Mouse (Mus musculus) limb, embryonic 15.5 days (tissue): Measurements from ENCODE around the gene Spats2. TPM values are rescaled to one million over a fixed set of nuclear protein-coding genes. Genes with fewer than 3 reads are reported as not detected.
"Not testable (repeated sequence)": the region's sequence is repeated elsewhere in the genome, so short reads cannot be mapped to it uniquely, and the experiment has no call there.

Source experiments
- ATAC-seq: fragments of 200-750 bp; cut with Nextera tagmentation; 2 replicates; pipeline ENCODE4 v1.8.0; 2017; ENCODE audit warnings: low read depth, moderate TSS enrichment; ENCODE audit not compliant: insufficient number of reproducible peaks, low FRiP score, low TSS enrichment
- H3K27ac ChIP-seq: fragments of 300-500 bp; sonication (generic); 2 replicates; pipeline ENCODE4 v1.5.1; 2015; ENCODE audit warnings: moderate library complexity, mild to moderate bottlenecking, inconsistent platforms
- H3K27me3 ChIP-seq: fragments of 300-500 bp; sonication (generic); 2 replicates; pipeline ENCODE4 v1.6.1; 2015; ENCODE audit warnings: inconsistent platforms
- H3K36me3 ChIP-seq: fragments of 300-500 bp; sonication (generic); 2 replicates; pipeline ENCODE4 v1.6.1; 2015; ENCODE audit warnings: inconsistent platforms
- H3K4me1 ChIP-seq: fragments of 300-500 bp; sonication (generic); 2 replicates; pipeline ENCODE4 v1.6.1; 2015; ENCODE audit warnings: inconsistent platforms
- H3K4me2 ChIP-seq: fragments of 300-500 bp; sonication (generic); 2 replicates; pipeline ENCODE4 v1.6.1; 2015; ENCODE audit warnings: mild to moderate bottlenecking, inconsistent platforms
- H3K4me3 ChIP-seq: fragments of 300-500 bp; sonication (generic); 2 replicates; pipeline ENCODE4 v1.5.1; 2015; ENCODE audit warnings: mild to moderate bottlenecking, inconsistent platforms
- H3K9ac ChIP-seq: fragments of 300-500 bp; sonication (generic); 2 replicates; pipeline ENCODE4 v1.6.1; 2015; ENCODE audit warnings: inconsistent platforms
- H3K9me3 ChIP-seq: fragments of 300-500 bp; sonication (generic); 2 replicates; pipeline ENCODE4 v1.6.1; 2016; ENCODE audit warnings: inconsistent platforms
- WGBS: fragments of 180-500 bp; shearing (Covaris S2); methylation state at CpG from one replicate; pipeline ENCODE4 v1.1.7; 2015; 5-methylcytosine and 5-hydroxymethylcytosine counted together
- microRNA-seq: library from miRNA; unstranded; fragments of <30 nt; microRNA quantifications from one replicate; pipeline ENCODE4, GENCODE M21; 2016
- polyA plus RNA-seq: library from polyadenylated mRNA; unstranded; fragments of >200 nt; fragmentation: Nextera tagmentation; extraction: Ambion mirVana; gene quantifications from 2 replicates; pipeline ENCODE4 v1.2.1, GENCODE M21; 2015

Gene Spats2
- polyA plus RNA-seq, 1 experiment from 2014 or later = 33.1 TPM

DNA sequence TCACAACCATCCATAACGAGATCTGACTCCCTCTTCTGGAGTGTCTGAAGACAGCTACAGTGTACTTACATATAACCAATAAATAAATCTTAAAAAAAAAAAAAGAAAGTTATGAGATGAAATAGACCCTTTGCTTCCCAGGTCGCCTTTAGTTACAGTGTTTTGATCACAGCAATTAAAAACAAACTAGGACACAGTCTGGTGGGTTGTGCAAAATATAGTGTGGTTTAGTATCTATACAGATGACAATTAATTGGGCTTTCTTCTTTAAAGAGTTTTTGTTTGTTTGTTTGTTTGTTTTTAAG, 127.4 kb downstream of the Spats2 start:
- H3K9ac ChIP-seq, ATAC-seq, H3K27me3 ChIP-seq, H3K9me3 ChIP-seq: not testable (repeated sequence)
- H3K4me3 ChIP-seq = peak overlapping the region; percentile 70; the same call in 1 of the 2 replicates
- H3K27ac ChIP-seq = peak overlapping the region; percentile 98; the same call in 1 of the 2 replicates
- 38% methylated on average over 2 of the region's 2 CpGs for WGBS
- H3K4me1 ChIP-seq = peaks cover 15% of the 10 kb centered on the region; the same call in 1 of the 2 replicates
- H3K4me2 ChIP-seq = peak overlapping the region; percentile 73; the same call in 1 of the 2 replicates
- H3K36me3 ChIP-seq = peaks cover 14% of the 10 kb centered on the region

DNA sequence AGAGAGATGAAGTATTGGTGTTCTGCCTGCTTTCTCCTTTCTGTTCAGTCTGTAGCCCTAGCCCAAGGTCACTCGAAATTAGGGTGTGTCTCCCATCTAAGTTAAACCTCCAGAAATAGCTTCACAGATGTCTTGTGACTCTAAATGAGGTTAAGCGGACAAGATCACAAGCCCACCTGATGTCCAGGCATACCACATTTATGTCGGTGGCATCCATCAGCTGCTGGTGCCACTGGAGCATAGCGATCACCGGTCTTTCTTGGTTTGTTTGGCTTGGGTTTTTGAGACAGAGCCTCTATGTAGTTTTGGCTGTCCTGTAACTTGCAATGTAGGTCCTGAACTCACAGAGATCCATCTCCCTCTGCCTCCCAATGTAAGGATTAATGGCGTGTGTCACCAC, 128.1 kb downstream of the Spats2 start:
- 94% methylated on average over 6 of the region's 6 CpGs for WGBS

GRCm38 (mm10) chr15:99254477-99255005, 128.8 kb downstream of the Spats2 start:
- H3K36me3 ChIP-seq = peaks cover under 1% of the 10 kb centered on the region; the same call in 1 of the 2 replicates
- WGBS = 77% methylated on average over 2 of the region's 2 CpGs
- no peak for ATAC-seq
- H3K27me3 ChIP-seq = no peaks in the 10 kb centered on the region
- H3K4me3 ChIP-seq = no peak overlapping the region
- H3K9ac ChIP-seq = no peak overlapping the region
- H3K4me2 ChIP-seq = no peak overlapping the region
- peaks cover 15% of the 10 kb centered on the region; the same call in 1 of the 2 replicates for H3K4me1 ChIP-seq
- no peak overlapping the region for H3K27ac ChIP-seq
- H3K9me3 ChIP-seq = no peaks in the 10 kb centered on the region

More for the DNA sequence above, 128.1 kb downstream of the Spats2 start:
- no peak for ATAC-seq
- Histone ChIP-seq H3K27me3 (no peaks in the 10 kb centered on the region), H3K36me3 (peaks cover 8% of the 10 kb centered on the region), H3K9me3 (no peaks in the 10 kb centered on the region), H3K4me1 (peaks cover 15% of the 10 kb centered on the region; the same call in 1 of the 2 replicates), H3K4me3 (no peak overlapping the region), H3K27ac (no peak overlapping the region), H3K4me2 (no peak overlapping the region), H3K9ac (no peak overlapping the region)

- Histone ChIP-seq H3K4me1 (peaks cover 13% of the 10 kb centered on the region; the same call in 1 of the 2 replicates), H3K27me3 (no peaks in the 10 kb centered on the region), H3K4me2 (no peak overlapping the region), H3K9ac (no peak overlapping the region), H3K4me3 (no peak overlapping the region), H3K9me3 (no peaks in the 10 kb centered on the region), H3K27ac (no peak overlapping the region), H3K36me3 (no peaks in the 10 kb centered on the region)
- no peak for ATAC-seq
- WGBS = 80% methylated on average over 6 of the region's 6 CpGs
Measured at GRCm38 (mm10) chr15:99255241-99255749, 129.6 kb downstream of the Spats2 start.

GRCm38 (mm10) chr15:99259167-99259729, 133.5 kb downstream of the Spats2 start:
- H3K27ac ChIP-seq = no peak overlapping the region
- no peaks in the 10 kb centered on the region for H3K4me1 ChIP-seq
- no peaks in the 10 kb centered on the region for H3K36me3 ChIP-seq
- no peaks in the 10 kb centered on the region for H3K27me3 ChIP-seq
- H3K4me3 ChIP-seq = 0 out of 2 replicates have a peak overlapping the region, but pooled peaks have one; percentile 8
- H3K9me3 ChIP-seq = no peaks in the 10 kb centered on the region
- H3K4me2 ChIP-seq = peak overlapping the region; percentile 40; the same call in 1 of the 2 replicates
- WGBS = 62% methylated on average over 8 of the region's 8 CpGs
- no peak for ATAC-seq
- H3K9ac ChIP-seq = no peak overlapping the region

- Histone ChIP-seq H3K36me3 (no peaks in the 10 kb centered on the region), H3K9ac (no peak overlapping the region), H3K9me3 (no peaks in the 10 kb centered on the region), H3K4me3 (peak overlapping the region; percentile 17; the same call in 1 of the 2 replicates), H3K27ac (no peak overlapping the region), H3K4me1 (no peaks in the 10 kb centered on the region), H3K4me2 (peak overlapping the region; percentile 44), H3K27me3 (no peaks in the 10 kb centered on the region)
- ATAC-seq = no peak
- 4% methylated on average over 7 of the region's 10 CpGs for WGBS
Measured at GRCm38 (mm10) chr15:99259730-99260252, 134.1 kb downstream of the Spats2 start.

- Histone ChIP-seq H3K9ac (no peak overlapping the region), H3K36me3 (no peaks in the 10 kb centered on the region), H3K4me2 (no peak overlapping the region), H3K4me1 (no peaks in the 10 kb centered on the region), H3K4me3 (no peak overlapping the region), H3K9me3 (no peaks in the 10 kb centered on the region), H3K27me3 (no peaks in the 10 kb centered on the region), H3K27ac (no peak overlapping the region)
- 29% methylated on average over 10 of the region's 10 CpGs for WGBS
- no peak for ATAC-seq
Measured at GRCm38 (mm10) chr15:99262702-99263101, 137.0 kb downstream of the Spats2 start.

Small RNAs within 50 kb of the gene (microRNA-seq; reads per million reads assigned to microRNA genes)
- gene Mir6960 = not detected

Other genes starting within 250 kb of the Spats2 start
- gene Rhebl1, start 231.4 kb upstream of the Spats2 start, polyA plus RNA-seq = 14.1 and 14.2 TPM in 2 replicates
- 1.8 and 2.7 TPM in 2 replicates for gene Dhh, start 227.4 kb upstream of the Spats2 start, polyA plus RNA-seq
- gene Lmbr1l, start 207.7 kb upstream of the Spats2 start, polyA plus RNA-seq = 19.7 and 21.8 TPM in 2 replicates
- gene Tuba1b, start 191.4 kb upstream of the Spats2 start, polyA plus RNA-seq = 1,374 and 1,490 TPM in 2 replicates
- not detected in 2 replicates for gene Gm49450, start 172.4 kb upstream of the Spats2 start, polyA plus RNA-seq
- gene Tuba1a, start 172.2 kb upstream of the Spats2 start, polyA plus RNA-seq = 1,206 and 1,410 TPM in 2 replicates
- 138 and 145 TPM in 2 replicates for gene Tuba1c, start 96.0 kb upstream of the Spats2 start, polyA plus RNA-seq
- gene Prph, start 70.7 kb upstream of the Spats2 start, polyA plus RNA-seq = 2.4 and 2.8 TPM in 2 replicates
- gene Troap, start 51.3 kb upstream of the Spats2 start, polyA plus RNA-seq = 22.3 and 26.5 TPM in 2 replicates
- not detected in 2 replicates for gene C1ql4, start 38.1 kb upstream of the Spats2 start, polyA plus RNA-seq
- 0.55 and 0.86 TPM in 2 replicates for gene Dnajc22, start 32.7 kb upstream of the Spats2 start, polyA plus RNA-seq
- 0.43 and 0.68 TPM in 2 replicates for gene Kcnh3, start 98.9 kb downstream of the Spats2 start, polyA plus RNA-seq
- gene Mcrs1, start 126.0 kb downstream of the Spats2 start, polyA plus RNA-seq = 114 and 129 TPM in 2 replicates
- 52.5 and 53.8 TPM in 2 replicates for gene Prpf40b, start 169.2 kb downstream of the Spats2 start, polyA plus RNA-seq
- gene Fam186b, start 170.0 kb downstream of the Spats2 start, polyA plus RNA-seq = 0.10 and 0.18 TPM in 2 replicates
- 25.0 and 26.9 TPM in 2 replicates for gene Fmnl3, start 244.6 kb downstream of the Spats2 start, polyA plus RNA-seq